ENCODE assay signal across 34 mouse cellular contexts in the genomic region with DNA sequence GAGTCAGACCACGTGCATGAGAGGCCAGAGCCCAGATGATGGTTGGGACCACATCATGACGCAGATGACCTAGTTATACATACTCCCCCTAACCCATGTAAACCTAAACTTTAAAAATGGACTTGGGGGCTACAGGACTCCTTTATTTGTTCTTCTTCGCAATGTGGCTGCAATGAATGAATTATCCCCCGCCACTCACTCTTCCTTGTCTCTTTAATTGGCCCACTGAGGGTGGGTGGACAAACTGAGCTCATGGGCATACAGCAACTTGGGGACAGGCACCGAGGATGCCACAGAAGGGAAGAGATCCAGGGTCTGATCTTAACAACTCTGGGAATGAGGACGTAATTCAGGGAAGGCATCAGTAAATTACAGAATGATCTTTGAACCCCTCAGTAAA.
"Had no signal": no experiment of that assay in that cellular context is flagged by ENCODE, and none has a peak within 500 bp of the region (broad histone marks: within the 10 kb centered on the region; RNA-seq: fewer than 3 reads in every experiment).

No protein-coding gene starts in this region.

- H3K27ac ChIP-seq: heart, embryonic 10.5 days; heart, embryonic 13.5 days; heart, embryonic 15.5 days; hindbrain, embryonic 10.5 days; hindbrain, embryonic 12.5 days; hindbrain, embryonic 13.5 days; hindbrain, embryonic 14.5 days; hindbrain, embryonic 15.5 days; hindbrain, postnatal 0 days; intestine, embryonic 15.5 days; kidney, embryonic 15.5 days; kidney, postnatal 0 days; layer of hippocampus, adult 2 months had no signal

- ATAC-seq: hindbrain, embryonic 16.5 days; hindbrain, postnatal 0 days; inflammation-experienced regulatory T-cells, adult 6 months; intestine, embryonic 15.5 days; intestine, embryonic 16.5 days; intestine, postnatal 0 days had no signal

- H3K4me3 ChIP-seq: heart, embryonic 10.5 days; heart, embryonic 12.5 days; heart, embryonic 13.5 days; heart, embryonic 15.5 days; hindbrain, embryonic 10.5 days; hindbrain, embryonic 12.5 days; hindbrain, embryonic 13.5 days; hindbrain, embryonic 15.5 days; intestine, embryonic 15.5 days; kidney, embryonic 15.5 days; layer of hippocampus, adult 2 months had no signal

- H3K36me3 ChIP-seq: hindbrain, embryonic 15.5 days; intestine, embryonic 15.5 days had no signal

- H3K27me3 ChIP-seq: heart, embryonic 12.5 days; heart, embryonic 13.5 days; heart, embryonic 15.5 days; hindbrain, embryonic 12.5 days; hindbrain, embryonic 13.5 days; hindbrain, embryonic 15.5 days; intestine, embryonic 15.5 days; kidney, embryonic 15.5 days had no signal

- H3K4me2 ChIP-seq: heart, embryonic 11.5 days; heart, embryonic 12.5 days; heart, embryonic 13.5 days; heart, embryonic 15.5 days; hindbrain, embryonic 12.5 days; hindbrain, embryonic 13.5 days; hindbrain, embryonic 14.5 days; hindbrain, embryonic 15.5 days; intestine, embryonic 15.5 days; kidney, embryonic 15.5 days had no signal

- H3K9ac ChIP-seq: heart, embryonic 12.5 days; heart, embryonic 13.5 days; heart, embryonic 15.5 days; hindbrain, embryonic 12.5 days; hindbrain, embryonic 13.5 days; hindbrain, embryonic 14.5 days; hindbrain, embryonic 15.5 days; intestine, embryonic 15.5 days; kidney, embryonic 15.5 days had no signal

- DNase-seq: heart, postnatal 10 days; heart, postnatal 14 days; heart, postnatal 36 days; kidney, adult 11 months; kidney, adult 18-20 months; kidney, adult 2 months; kidney, adult 8-10 months; kidney, adult 9 months; kidney, postnatal 10 days; kidney, postnatal 14 days; kidney, postnatal 25 days; kidney, postnatal 36 days; kidney, postnatal 4 days; layer of hippocampus, adult 9-11 months; layer of hippocampus, postnatal 36 days had no signal

- H3K9me3 ChIP-seq: heart, embryonic 10.5 days; heart, embryonic 12.5 days; heart, embryonic 13.5 days; heart, embryonic 15.5 days; hindbrain, embryonic 10.5 days; hindbrain, embryonic 12.5 days; hindbrain, embryonic 13.5 days; hindbrain, embryonic 15.5 days; intestine, embryonic 15.5 days; kidney, embryonic 15.5 days had no signal

- H3K4me1 ChIP-seq: hindbrain, embryonic 12.5 days; hindbrain, embryonic 13.5 days; hindbrain, embryonic 15.5 days; intestine, embryonic 15.5 days; kidney, embryonic 15.5 days had no signal
